Mouse (Mus musculus): ENCODE measurements at regions not wholly inside any gene's neighbourhood (a gene's known extent, or its start where the extent isn't known, plus 50 kb on each side); places are given as distances from the start of the nearest gene placed in this dataset.

DNA sequence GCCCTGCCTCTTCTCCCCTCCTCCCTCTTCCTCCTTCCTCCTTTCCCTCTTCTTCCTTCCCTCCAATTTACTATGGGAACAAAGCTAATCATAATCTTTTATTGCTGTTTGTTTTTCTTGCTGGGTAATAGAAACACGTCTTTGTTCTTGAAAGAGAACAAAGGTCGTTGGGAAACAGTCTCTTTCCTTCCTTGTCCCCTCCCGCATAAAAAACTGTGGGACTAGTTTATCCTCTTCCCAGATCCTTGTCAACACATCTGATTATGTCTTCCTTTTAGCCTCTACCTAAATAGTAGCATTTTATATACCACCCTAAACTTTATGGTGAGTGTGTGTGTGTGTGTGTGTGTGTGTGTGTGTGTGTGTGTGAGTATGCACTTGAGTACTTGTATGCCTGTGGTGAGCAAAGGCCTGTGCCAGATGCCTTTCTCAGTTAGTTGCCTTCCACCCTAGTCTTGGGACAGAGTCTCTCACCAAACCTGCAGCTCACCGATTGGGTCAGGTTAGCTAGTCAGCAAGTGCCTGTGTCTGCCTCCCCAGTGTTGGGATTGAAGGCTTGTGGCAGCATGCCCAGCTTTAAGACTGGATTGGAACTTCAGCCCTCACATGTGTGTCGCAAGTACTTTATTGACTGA is 76.5 kb downstream of the Ddx3x start:
- DNase-seq = no peak
- Histone ChIP-seq H3K4me1 (ENCODE audit: control insufficient read depth, insufficient read depth, low read length) (no peaks in the 10 kb centered on the region), H3K27ac (ENCODE audit: insufficient read depth, low read depth, low read length) (no peak overlapping the region), H3K36me3 (ENCODE audit: control insufficient read depth, insufficient read depth, low read length) (no peaks in the 10 kb centered on the region), H3K4me3 (ENCODE audit: insufficient read depth, low read depth, low read length) (no peak overlapping the region), H3K27me3 (replicated peaks; ENCODE audit: control insufficient read depth, insufficient read depth, low read length) (no peaks in the 10 kb centered on the region)
- 52% methylated on average over 5 of the region's 5 CpGs for WGBS
- TF ChIP-seq CTCF (conservative IDR thresholded peaks at IDR 0.05; ENCODE audit: insufficient read depth, insufficient read length, low read depth, low read length) (no peak), POLR2A (IDR thresholded peaks at IDR 0.05; ENCODE audit: low read depth, low read length) (no peak)

DNA sequence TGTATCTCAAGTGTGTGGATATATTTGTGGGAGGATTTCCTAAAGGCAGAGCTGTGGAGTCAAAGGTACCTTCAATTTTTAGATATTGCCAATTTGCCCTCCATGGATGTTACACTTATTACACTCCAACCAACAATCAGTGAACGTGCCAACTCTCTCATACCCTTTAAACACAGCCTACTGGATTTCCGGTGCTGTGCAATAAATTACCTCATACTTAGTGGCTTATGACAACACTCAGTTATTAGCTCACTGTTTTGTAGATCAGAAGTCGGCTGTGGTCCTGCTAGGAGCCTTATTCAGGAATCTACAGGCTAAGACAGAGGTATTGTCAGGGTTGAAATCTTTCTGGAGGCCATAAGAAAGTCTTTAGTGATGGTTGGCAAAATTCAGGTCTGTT is 77.2 kb downstream of the Ddx3x start:
- H3K36me3 ChIP-seq (ENCODE audit: control insufficient read depth, insufficient read depth, low read length) = no peaks in the 10 kb centered on the region
- TF ChIP-seq CTCF (conservative IDR thresholded peaks at IDR 0.05; ENCODE audit: insufficient read depth, insufficient read length, low read depth, low read length) (no peak), POLR2A (IDR thresholded peaks at IDR 0.05; ENCODE audit: low read depth, low read length) (no peak)
- WGBS = 80% methylated on average over 3 of the region's 3 CpGs

DNA sequence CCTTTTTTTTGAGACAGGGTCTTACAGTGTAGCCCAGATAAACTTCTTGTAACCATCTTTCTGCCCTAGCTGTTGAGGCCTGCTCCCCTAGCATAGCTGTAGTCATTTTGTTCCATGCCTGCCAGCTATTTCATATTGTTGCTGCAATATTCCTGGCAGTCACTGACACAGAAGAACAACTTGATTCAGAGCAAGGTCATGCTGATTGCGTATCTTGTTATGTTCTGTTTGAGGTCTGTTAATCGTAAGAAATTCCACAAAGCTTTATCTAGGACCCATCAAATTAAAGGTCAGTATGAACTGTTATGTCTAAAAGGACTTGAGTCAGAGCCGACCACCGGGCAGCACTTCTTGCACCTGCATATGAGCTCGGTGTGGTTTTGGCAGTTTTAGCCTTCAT is 79.7 kb downstream of the Ddx3x start:
- H3K4me3 ChIP-seq (ENCODE audit: insufficient read depth, low read depth, low read length) = no peak overlapping the region
- no peaks in the 10 kb centered on the region for H3K27me3 ChIP-seq (replicated peaks; ENCODE audit: control insufficient read depth, insufficient read depth, low read length)
- TF ChIP-seq POLR2A (IDR thresholded peaks at IDR 0.05; ENCODE audit: low read depth, low read length) (no peak), CTCF (conservative IDR thresholded peaks at IDR 0.05; ENCODE audit: insufficient read depth, insufficient read length, low read depth, low read length) (no peak)
- H3K4me1 ChIP-seq (ENCODE audit: control insufficient read depth, insufficient read depth, low read length) = no peaks in the 10 kb centered on the region
- DNase-seq = no peak
- H3K27ac ChIP-seq (ENCODE audit: insufficient read depth, low read depth, low read length) = no peak overlapping the region
- no peaks in the 10 kb centered on the region for H3K36me3 ChIP-seq (ENCODE audit: control insufficient read depth, insufficient read depth, low read length)
- 86% methylated on average over 5 of the region's 5 CpGs for WGBS

More for the DNA sequence above, 77.2 kb downstream of the Ddx3x start:
- Histone ChIP-seq H3K4me1 (ENCODE audit: control insufficient read depth, insufficient read depth, low read length) (no peaks in the 10 kb centered on the region), H3K27me3 (replicated peaks; ENCODE audit: control insufficient read depth, insufficient read depth, low read length) (no peaks in the 10 kb centered on the region), H3K27ac (ENCODE audit: insufficient read depth, low read depth, low read length) (no peak overlapping the region), H3K4me3 (ENCODE audit: insufficient read depth, low read depth, low read length) (no peak overlapping the region)
- no peak for DNase-seq

DNA sequence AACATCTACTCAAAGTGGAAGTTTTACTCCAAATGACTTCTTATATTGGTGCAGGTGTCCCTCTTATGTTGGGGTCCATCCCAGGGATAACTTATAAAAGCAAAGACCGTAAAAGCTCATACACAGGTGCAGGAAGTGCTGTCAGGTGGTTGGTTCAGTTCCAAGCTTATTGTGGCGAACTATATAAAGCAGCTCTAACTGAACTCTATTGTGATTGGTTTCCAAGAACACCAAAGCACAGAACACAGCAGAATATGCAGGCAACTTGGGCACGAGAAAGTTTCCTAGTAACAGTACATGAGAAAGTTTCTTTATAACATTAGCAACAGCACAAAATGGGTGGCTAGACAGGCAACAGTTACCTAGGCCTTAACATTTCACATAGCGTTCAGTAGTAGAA is 89.5 kb downstream of the Ddx3x start:
- WGBS = 91% methylated on average over 4 of the region's 4 CpGs
- H3K36me3 ChIP-seq (ENCODE audit: control insufficient read depth, insufficient read depth, low read length) = no peaks in the 10 kb centered on the region

DNA sequence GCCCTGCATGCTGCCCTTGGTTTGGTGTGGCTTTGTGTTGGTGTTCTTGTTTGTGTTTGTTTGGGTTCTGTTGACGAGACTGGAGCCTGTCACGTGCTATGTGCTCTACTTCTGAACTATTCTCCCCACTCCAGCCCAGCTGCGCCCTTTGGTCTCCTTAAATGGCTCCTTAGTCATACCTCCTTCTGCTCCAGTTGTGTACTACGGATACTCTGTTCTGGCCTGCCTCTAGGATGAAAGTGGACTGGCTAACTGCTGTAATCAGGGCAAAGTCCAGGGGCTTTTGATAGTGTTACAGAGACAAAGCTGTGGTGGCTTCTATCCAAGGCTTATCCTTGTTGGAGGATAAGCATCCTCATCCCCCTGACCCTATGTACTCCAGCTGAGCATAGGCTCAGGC is 92.0 kb downstream of the Ddx3x start:
- WGBS = 67% methylated on average over 4 of the region's 4 CpGs

More for the DNA sequence above, 89.5 kb downstream of the Ddx3x start:
- Histone ChIP-seq H3K4me1 (ENCODE audit: control insufficient read depth, insufficient read depth, low read length) (no peaks in the 10 kb centered on the region), H3K27ac (ENCODE audit: insufficient read depth, low read depth, low read length) (no peak overlapping the region), H3K27me3 (replicated peaks; ENCODE audit: control insufficient read depth, insufficient read depth, low read length) (no peaks in the 10 kb centered on the region), H3K4me3 (ENCODE audit: insufficient read depth, low read depth, low read length) (no peak overlapping the region)
- no peak for DNase-seq
- no peak for TF ChIP-seq CTCF (conservative IDR thresholded peaks at IDR 0.05; ENCODE audit: insufficient read depth, insufficient read length, low read depth, low read length)
- no peak for TF ChIP-seq POLR2A (IDR thresholded peaks at IDR 0.05; ENCODE audit: low read depth, low read length)

DNA sequence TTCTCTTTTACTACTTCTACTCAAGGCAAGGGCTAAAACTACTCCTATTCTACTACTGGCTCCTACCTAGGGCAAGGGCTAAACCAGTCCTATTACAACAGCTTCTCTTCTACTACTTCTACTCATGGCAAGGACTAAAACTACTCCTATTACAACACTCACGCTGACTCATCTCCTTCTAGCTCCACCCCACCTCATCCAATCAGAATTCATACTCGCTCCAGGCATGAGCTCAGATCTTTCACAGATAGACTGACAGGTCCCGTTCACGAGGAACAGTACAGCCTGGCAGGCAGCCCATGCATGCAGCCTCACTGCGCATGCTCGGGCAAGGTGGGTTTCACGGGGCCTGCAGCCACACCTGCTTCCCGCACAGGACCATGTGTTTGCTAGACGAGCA is 79.6 kb upstream of the Nyx start:
- no peaks in the 10 kb centered on the region for H3K36me3 ChIP-seq (ENCODE audit: control insufficient read depth, insufficient read depth, low read length)
- H3K4me3 ChIP-seq (ENCODE audit: insufficient read depth, low read depth, low read length) = no peak overlapping the region
- DNase-seq = no peak
- no peak overlapping the region for H3K27ac ChIP-seq (ENCODE audit: insufficient read depth, low read depth, low read length)
- no peak for TF ChIP-seq POLR2A (IDR thresholded peaks at IDR 0.05; ENCODE audit: low read depth, low read length)
- TF ChIP-seq CTCF (conservative IDR thresholded peaks at IDR 0.05; ENCODE audit: insufficient read depth, insufficient read length, low read depth, low read length) = no peak
- no peaks in the 10 kb centered on the region for H3K27me3 ChIP-seq (replicated peaks; ENCODE audit: control insufficient read depth, insufficient read depth, low read length)
- no peaks in the 10 kb centered on the region for H3K4me1 ChIP-seq (ENCODE audit: control insufficient read depth, insufficient read depth, low read length)
- 81% methylated on average over 9 of the region's 9 CpGs for WGBS

More for the DNA sequence above, 92.0 kb downstream of the Ddx3x start:
- Histone ChIP-seq H3K36me3 (ENCODE audit: control insufficient read depth, insufficient read depth, low read length) (no peaks in the 10 kb centered on the region), H3K27me3 (replicated peaks; ENCODE audit: control insufficient read depth, insufficient read depth, low read length) (no peaks in the 10 kb centered on the region), H3K4me3 (ENCODE audit: insufficient read depth, low read depth, low read length) (no peak overlapping the region), H3K4me1 (ENCODE audit: control insufficient read depth, insufficient read depth, low read length) (no peaks in the 10 kb centered on the region), H3K27ac (ENCODE audit: insufficient read depth, low read depth, low read length) (no peak overlapping the region)
- no peak for DNase-seq
- TF ChIP-seq POLR2A (IDR thresholded peaks at IDR 0.05; ENCODE audit: low read depth, low read length) = no peak

DNA sequence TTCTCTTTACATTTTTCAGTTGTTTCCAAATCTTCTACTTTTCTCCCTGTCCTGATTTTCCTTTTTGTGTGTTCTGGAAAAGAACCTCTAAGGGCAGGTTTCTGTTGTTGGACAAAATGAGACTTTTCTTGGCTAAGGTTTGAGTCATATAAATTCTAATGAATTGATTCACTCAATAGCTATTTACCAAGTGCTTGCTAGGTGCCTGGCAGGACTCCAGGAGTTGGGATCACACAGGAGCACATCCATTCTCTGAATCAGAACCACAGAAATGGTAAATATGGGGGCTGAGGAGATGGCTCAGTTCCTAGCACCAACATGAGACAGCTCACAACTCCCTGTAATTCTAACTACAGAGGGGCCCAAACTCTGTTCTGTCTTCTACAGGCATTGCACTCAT is 67.4 kb upstream of the Nyx start:
- H3K27me3 ChIP-seq (replicated peaks; ENCODE audit: control insufficient read depth, insufficient read depth, low read length) = no peaks in the 10 kb centered on the region
- H3K4me1 ChIP-seq (ENCODE audit: control insufficient read depth, insufficient read depth, low read length) = no peaks in the 10 kb centered on the region
- no peak overlapping the region for H3K4me3 ChIP-seq (ENCODE audit: insufficient read depth, low read depth, low read length)
- H3K36me3 ChIP-seq (ENCODE audit: control insufficient read depth, insufficient read depth, low read length) = no peaks in the 10 kb centered on the region
- H3K27ac ChIP-seq (ENCODE audit: insufficient read depth, low read depth, low read length) = no peak overlapping the region
- DNase-seq = no peak
- TF ChIP-seq POLR2A (IDR thresholded peaks at IDR 0.05; ENCODE audit: low read depth, low read length) = no peak

DNA sequence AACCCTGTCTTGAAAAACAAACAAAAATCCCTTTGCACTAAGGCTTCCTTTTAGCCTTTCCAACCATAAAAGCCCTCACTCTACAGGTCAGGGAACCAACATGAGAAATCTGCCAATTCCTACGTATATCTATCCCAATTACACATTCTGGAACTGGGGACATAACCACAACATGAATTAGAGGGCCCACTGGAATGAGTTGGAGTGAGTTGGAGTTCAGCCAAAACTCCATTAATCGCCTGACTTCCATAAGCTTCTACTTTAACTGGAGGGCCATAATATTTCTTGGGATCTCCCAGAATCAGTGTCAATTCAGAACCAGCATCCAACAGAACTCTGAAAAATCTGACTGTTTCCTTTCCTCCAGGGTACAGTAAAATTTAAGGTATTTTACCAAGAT is 53.2 kb upstream of the Nyx start:
- no peak for TF ChIP-seq CTCF (conservative IDR thresholded peaks at IDR 0.05; ENCODE audit: insufficient read depth, insufficient read length, low read depth, low read length)
- no peak for TF ChIP-seq POLR2A (IDR thresholded peaks at IDR 0.05; ENCODE audit: low read depth, low read length)
- Histone ChIP-seq H3K4me1 (ENCODE audit: control insufficient read depth, insufficient read depth, low read length) (no peaks in the 10 kb centered on the region), H3K36me3 (ENCODE audit: control insufficient read depth, insufficient read depth, low read length) (no peaks in the 10 kb centered on the region), H3K27ac (ENCODE audit: insufficient read depth, low read depth, low read length) (no peak overlapping the region), H3K27me3 (replicated peaks; ENCODE audit: control insufficient read depth, insufficient read depth, low read length) (no peaks in the 10 kb centered on the region), H3K4me3 (ENCODE audit: insufficient read depth, low read depth, low read length) (no peak overlapping the region)
- 77% methylated on average over 2 of the region's 2 CpGs for WGBS
- no peak for DNase-seq

All from kidney, adult 2 months (tissue).